Mouse (Mus musculus): Measurements from ENCODE around the gene H2-Aa. TPM values are rescaled to one million over a fixed set of nuclear protein-coding genes. Genes with fewer than 3 reads are reported as not detected.

H2-Aa gene
- polyA plus RNA-seq, 1 experiment from 2014 or later: not detected

DNA sequence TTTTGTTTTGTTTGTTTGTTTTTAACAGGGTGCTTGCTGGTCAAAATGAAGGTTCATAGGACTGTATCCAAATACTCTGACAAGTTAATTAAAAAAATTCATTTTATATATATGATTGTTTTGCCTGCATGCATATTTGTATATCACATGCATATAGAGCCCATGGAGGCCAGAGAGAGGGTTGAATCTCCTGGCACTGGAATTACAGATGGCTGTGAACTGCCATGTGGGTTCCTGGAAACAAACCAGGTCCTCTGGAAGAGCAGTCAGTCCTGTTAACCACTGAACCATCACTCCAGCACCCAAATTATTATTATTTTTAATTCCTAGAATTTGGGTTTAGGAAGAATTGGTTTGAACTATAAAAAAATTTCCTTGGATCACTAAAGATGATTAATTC is 7.7 kb upstream of the H2-Aa start:
- DNase-seq (ENCODE audit: low spot score): no peak
- H3K36me3 ChIP-seq (replicated peaks): no peaks in the 10 kb centered on the region
- H3K4me3 ChIP-seq: no peak overlapping the region
- H3K27me3 ChIP-seq (replicated peaks; ENCODE audit: low read depth, poor library complexity, severe bottlenecking): peaks cover 10% of the 10 kb centered on the region; the same call in 1 of the 2 replicates
- H3K4me1 ChIP-seq: 0 out of 2 replicates have a peak, but pooled peaks cover 2% of the 10 kb centered on the region
- no peak overlapping the region for H3K27ac ChIP-seq (replicated peaks)
- no peaks in the 10 kb centered on the region for H3K9me3 ChIP-seq

DNA sequence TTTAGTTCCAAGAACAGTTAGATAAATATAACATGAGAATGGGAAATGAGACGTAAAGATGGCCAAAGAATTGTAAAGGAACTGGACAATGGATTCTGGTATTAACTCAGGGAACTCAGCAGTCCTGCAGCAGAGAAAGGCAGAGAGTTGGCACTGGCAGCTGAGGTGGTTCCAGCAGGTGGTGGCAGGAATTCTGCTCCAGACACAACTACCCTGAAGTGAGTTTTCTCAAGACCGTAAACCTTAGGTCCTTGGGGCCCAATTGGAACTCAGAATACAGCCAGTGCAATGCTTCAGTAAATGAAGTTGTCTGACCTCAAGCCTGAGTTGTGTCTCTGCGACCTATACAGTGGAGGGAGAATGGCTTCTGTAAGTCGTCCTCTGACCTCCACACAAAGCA is 6.6 kb upstream of the H2-Aa start:
- 73% methylated on average over 4 of the region's 4 CpGs for WGBS
- DNase-seq (ENCODE audit: low spot score): no peak

DNA sequence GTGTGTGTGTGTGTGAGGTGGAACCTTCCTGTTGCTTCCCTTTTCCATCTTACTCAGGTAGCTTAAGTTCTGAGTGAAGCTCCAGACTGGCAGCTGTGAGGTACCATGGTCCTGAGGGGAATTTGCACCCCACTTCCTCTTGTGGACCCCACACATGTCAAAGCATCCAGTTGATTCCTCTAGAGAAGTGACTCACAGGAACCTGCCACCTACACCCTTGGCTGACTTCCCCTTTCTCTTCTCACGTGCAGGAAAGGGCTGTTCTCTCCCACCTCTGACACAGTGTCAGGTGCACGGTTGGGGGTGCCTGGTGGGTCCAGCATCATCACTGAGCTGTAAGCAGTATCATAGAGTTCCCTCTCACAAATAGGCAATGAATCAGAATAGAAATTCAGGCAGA is 5.9 kb upstream of the H2-Aa start:
- no peaks in the 10 kb centered on the region for H3K9me3 ChIP-seq
- DNase-seq (ENCODE audit: low spot score): no peak
- WGBS: 66% methylated on average over 2 of the region's 2 CpGs
- H3K36me3 ChIP-seq (replicated peaks): no peaks in the 10 kb centered on the region
- H3K4me1 ChIP-seq: 0 out of 2 replicates have a peak, but pooled peaks cover 2% of the 10 kb centered on the region
- H3K27me3 ChIP-seq (replicated peaks; ENCODE audit: low read depth, poor library complexity, severe bottlenecking): peaks cover 10% of the 10 kb centered on the region; the same call in 1 of the 2 replicates
- no peak overlapping the region for H3K27ac ChIP-seq (replicated peaks)
- H3K4me3 ChIP-seq: no peak overlapping the region

More for the DNA sequence above, 6.6 kb upstream of the H2-Aa start:
- Histone ChIP-seq H3K36me3 (replicated peaks) (no peaks in the 10 kb centered on the region), H3K4me3 (no peak overlapping the region), H3K27ac (replicated peaks) (no peak overlapping the region), H3K27me3 (replicated peaks; ENCODE audit: low read depth, poor library complexity, severe bottlenecking) (peaks cover 10% of the 10 kb centered on the region; the same call in 1 of the 2 replicates), H3K4me1 (0 out of 2 replicates have a peak, but pooled peaks cover 2% of the 10 kb centered on the region), H3K9me3 (no peaks in the 10 kb centered on the region)

- H3K4me3 ChIP-seq: no peak overlapping the region
- 0 out of 2 replicates have a peak, but pooled peaks cover 2% of the 10 kb centered on the region for H3K4me1 ChIP-seq
- no peaks in the 10 kb centered on the region for H3K9me3 ChIP-seq
- peaks cover 10% of the 10 kb centered on the region; the same call in 1 of the 2 replicates for H3K27me3 ChIP-seq (replicated peaks; ENCODE audit: low read depth, poor library complexity, severe bottlenecking)
- DNase-seq (ENCODE audit: low spot score): no peak
- H3K27ac ChIP-seq (replicated peaks): no peak overlapping the region
- H3K36me3 ChIP-seq (replicated peaks): no peaks in the 10 kb centered on the region
- WGBS: 85% methylated on average over 4 of the region's 4 CpGs
These were observed 4.9 kb upstream of the H2-Aa start for GRCm38 (mm10) chr17:34292570-34292969.

DNA sequence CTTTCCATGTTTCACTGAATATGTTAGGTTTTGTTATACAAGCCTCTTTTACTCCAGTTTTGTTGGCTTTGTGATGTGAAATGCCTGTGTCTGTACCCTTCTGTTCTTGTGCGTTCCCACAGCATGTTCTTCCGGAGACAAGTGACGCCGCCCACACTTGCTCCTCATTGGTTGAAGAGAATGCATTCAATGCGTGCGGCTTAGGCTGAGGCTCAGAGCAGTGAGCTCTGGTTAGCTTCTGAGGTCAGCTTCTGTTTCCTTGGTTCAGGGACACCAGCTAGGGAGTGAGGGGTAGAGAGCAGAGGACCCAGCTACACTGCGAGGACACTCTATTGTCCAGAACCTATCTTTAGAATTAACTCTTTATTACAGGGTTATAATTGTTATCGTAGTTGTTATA is 4.0 kb upstream of the H2-Aa start:
- Histone ChIP-seq H3K9me3 (no peaks in the 10 kb centered on the region), H3K36me3 (replicated peaks) (no peaks in the 10 kb centered on the region), H3K27me3 (replicated peaks; ENCODE audit: low read depth, poor library complexity, severe bottlenecking) (peaks cover 5% of the 10 kb centered on the region; the same call in 1 of the 2 replicates), H3K4me3 (no peak overlapping the region), H3K27ac (replicated peaks) (no peak overlapping the region), H3K4me1 (0 out of 2 replicates have a peak, but pooled peaks cover 2% of the 10 kb centered on the region)
- WGBS: 14% methylated on average over 8 of the region's 8 CpGs
- peak; percentile 84 for DNase-seq (ENCODE audit: low spot score)

DNA sequence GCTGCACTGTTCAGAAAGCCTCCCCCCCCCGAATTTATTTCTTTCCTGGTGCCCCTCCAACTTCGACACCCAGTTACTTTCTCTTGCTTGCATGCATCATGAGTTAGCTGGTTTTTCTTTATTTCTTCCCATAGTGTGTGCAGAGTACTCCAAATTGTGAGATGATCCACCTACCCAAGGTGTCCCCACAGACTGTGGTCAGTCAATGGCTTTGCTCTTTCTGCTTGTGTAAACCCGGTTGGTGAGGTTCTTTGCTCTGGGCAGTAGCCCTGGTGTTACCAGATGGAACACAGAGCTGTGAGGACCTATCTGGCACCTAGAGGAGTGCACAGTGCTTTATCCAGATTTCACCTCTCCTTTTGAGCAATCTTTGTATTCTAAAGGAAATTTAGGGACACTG is 508 bp upstream of the H2-Aa start:
- Histone ChIP-seq H3K36me3 (replicated peaks) (no peaks in the 10 kb centered on the region), H3K4me1 (no peaks in the 10 kb centered on the region), H3K9me3 (no peaks in the 10 kb centered on the region), H3K4me3 (no peak overlapping the region), H3K27me3 (replicated peaks; ENCODE audit: low read depth, poor library complexity, severe bottlenecking) (no peaks in the 10 kb centered on the region), H3K27ac (replicated peaks) (no peak overlapping the region)
- WGBS: 68% methylated on average over 3 of the region's 3 CpGs
- no peak for DNase-seq (ENCODE audit: low spot score)

DNA sequence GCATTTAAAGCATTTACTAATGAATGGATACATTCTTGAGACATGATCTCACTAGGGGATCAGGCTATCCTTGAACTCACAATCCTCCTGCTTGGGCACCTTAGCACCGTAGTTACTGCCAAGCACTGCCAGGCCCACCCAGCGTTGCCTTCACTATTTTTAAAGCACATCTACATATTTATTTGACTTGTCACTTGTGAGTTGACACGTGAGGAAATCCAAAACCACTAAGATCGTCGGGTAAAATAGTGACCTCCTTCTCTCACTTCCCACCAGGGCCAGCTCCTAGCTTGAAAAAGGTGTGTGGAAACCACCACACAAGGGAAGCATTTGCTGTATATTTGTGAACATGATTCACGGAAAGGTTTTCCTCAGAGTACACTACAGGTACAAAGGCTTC is 624 bp downstream of the H2-Aa start:
- H3K9me3 ChIP-seq: no peaks in the 10 kb centered on the region
- no peak overlapping the region for H3K27ac ChIP-seq (replicated peaks)
- no peaks in the 10 kb centered on the region for H3K27me3 ChIP-seq (replicated peaks; ENCODE audit: low read depth, poor library complexity, severe bottlenecking)
- no peaks in the 10 kb centered on the region for H3K36me3 ChIP-seq (replicated peaks)
- no peak for DNase-seq (ENCODE audit: low spot score)
- WGBS: 71% methylated on average over 6 of the region's 6 CpGs
- no peak overlapping the region for H3K4me3 ChIP-seq
- no peaks in the 10 kb centered on the region for H3K4me1 ChIP-seq

GRCm38 (mm10) chr17:34286501-34286900 is 1.1 kb downstream of the H2-Aa start:
- no peak for DNase-seq (ENCODE audit: low spot score)
- Histone ChIP-seq H3K9me3 (no peaks in the 10 kb centered on the region), H3K27ac (replicated peaks) (no peak overlapping the region), H3K4me3 (no peak overlapping the region), H3K4me1 (no peaks in the 10 kb centered on the region), H3K36me3 (replicated peaks) (no peaks in the 10 kb centered on the region), H3K27me3 (replicated peaks; ENCODE audit: low read depth, poor library complexity, severe bottlenecking) (no peaks in the 10 kb centered on the region)
- 81% methylated on average over 5 of the region's 5 CpGs for WGBS

DNA sequence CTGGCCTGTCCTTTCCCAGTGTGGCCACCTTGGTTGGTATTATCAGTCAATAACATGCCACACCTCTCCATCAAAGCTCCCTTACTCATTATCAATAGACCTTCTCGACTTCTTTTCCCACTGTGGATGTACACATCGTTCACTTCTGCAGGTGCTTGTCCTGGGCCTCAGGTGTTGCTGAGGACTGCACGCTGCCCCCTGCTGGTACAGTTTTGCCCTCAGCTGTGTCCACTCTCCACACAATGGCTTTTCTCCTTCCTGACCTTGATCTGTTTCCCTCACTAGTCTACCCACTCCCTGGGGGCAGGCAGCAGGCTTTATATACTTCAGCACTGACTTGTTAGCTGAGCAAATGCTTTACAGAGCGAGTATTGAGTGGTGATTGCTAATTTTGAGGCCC is 1.8 kb downstream of the H2-Aa start:
- 43% methylated on average over 4 of the region's 4 CpGs for WGBS
- DNase-seq (ENCODE audit: low spot score): peak; percentile 37
- H3K27me3 ChIP-seq (replicated peaks; ENCODE audit: low read depth, poor library complexity, severe bottlenecking): no peaks in the 10 kb centered on the region

GRCm38 (mm10) chr17:34285371-34285770 is 2.3 kb downstream of the H2-Aa start:
- Histone ChIP-seq H3K4me3 (no peak overlapping the region), H3K9me3 (no peaks in the 10 kb centered on the region), H3K27ac (replicated peaks) (no peak overlapping the region), H3K27me3 (replicated peaks; ENCODE audit: low read depth, poor library complexity, severe bottlenecking) (no peaks in the 10 kb centered on the region), H3K36me3 (replicated peaks) (no peaks in the 10 kb centered on the region), H3K4me1 (no peaks in the 10 kb centered on the region)
- no peak for DNase-seq (ENCODE audit: low spot score)
- 79% methylated on average over 4 of the region's 4 CpGs for WGBS

More for the DNA sequence above, 1.8 kb downstream of the H2-Aa start:
- Histone ChIP-seq H3K36me3 (replicated peaks) (no peaks in the 10 kb centered on the region), H3K4me3 (no peak overlapping the region), H3K27ac (replicated peaks) (no peak overlapping the region), H3K9me3 (no peaks in the 10 kb centered on the region), H3K4me1 (no peaks in the 10 kb centered on the region)

- Histone ChIP-seq H3K27ac (replicated peaks) (no peak overlapping the region), H3K27me3 (replicated peaks; ENCODE audit: low read depth, poor library complexity, severe bottlenecking) (no peaks in the 10 kb centered on the region), H3K9me3 (no peaks in the 10 kb centered on the region), H3K4me1 (no peaks in the 10 kb centered on the region), H3K4me3 (no peak overlapping the region), H3K36me3 (replicated peaks) (no peaks in the 10 kb centered on the region)
- WGBS: 68% methylated on average over 1 of the region's 1 CpGs
- no peak for DNase-seq (ENCODE audit: low spot score)
These were observed 5.8 kb downstream of the H2-Aa start for GRCm38 (mm10) chr17:34281836-34282235.

DNA sequence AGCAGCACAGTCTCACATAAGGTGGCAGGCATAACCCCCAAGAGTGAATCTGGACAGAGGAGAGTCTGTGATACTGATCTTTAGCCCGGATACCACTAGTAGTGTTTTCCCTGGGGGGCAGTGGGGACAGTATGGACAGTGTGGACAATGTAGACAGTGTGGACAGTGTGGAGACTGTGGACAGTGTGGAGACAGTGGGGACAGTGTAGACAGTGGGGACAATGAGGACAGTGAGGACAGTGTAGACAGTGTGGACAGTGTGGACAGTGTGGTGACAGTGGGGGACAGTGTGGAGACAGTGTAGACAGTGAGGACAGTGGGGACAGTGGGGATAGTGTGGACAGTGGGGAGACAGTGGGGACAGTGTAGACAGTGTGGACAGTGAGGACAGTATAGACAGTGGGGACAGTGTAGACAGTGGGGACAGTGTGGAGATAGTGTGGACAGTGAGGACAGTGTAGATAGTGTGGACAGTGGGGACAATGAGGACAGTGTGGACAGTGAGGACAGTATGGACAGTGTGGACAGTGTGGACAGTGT is 7.1 kb downstream of the H2-Aa start:
- Histone ChIP-seq H3K4me1 (no peaks in the 10 kb centered on the region), H3K36me3 (replicated peaks) (no peaks in the 10 kb centered on the region), H3K9me3 (no peaks in the 10 kb centered on the region), H3K4me3 (no peak overlapping the region), H3K27me3 (replicated peaks; ENCODE audit: low read depth, poor library complexity, severe bottlenecking) (no peaks in the 10 kb centered on the region), H3K27ac (replicated peaks) (no peak overlapping the region)
- DNase-seq (ENCODE audit: low spot score): no peak
- 69% methylated on average over 1 of the region's 1 CpGs for WGBS

- no peak for DNase-seq (ENCODE audit: low spot score)
- Histone ChIP-seq H3K27ac (replicated peaks) (no peak overlapping the region), H3K4me3 (no peak overlapping the region), H3K9me3 (no peaks in the 10 kb centered on the region), H3K4me1 (no peaks in the 10 kb centered on the region), H3K27me3 (replicated peaks; ENCODE audit: low read depth, poor library complexity, severe bottlenecking) (0 out of 2 replicates have a peak, but pooled peaks cover 5% of the 10 kb centered on the region), H3K36me3 (replicated peaks) (no peaks in the 10 kb centered on the region)
- WGBS: 90% methylated on average over 1 of the region's 1 CpGs
These were observed 15.5 kb downstream of the H2-Aa start for GRCm38 (mm10) chr17:34272102-34272501.

All from embryonic facial prominence, embryonic 10.5 days (tissue).